Mouse (Mus musculus) G1E (cell line): ENCODE data around the gene Raver2.

Source experiments
- CTCF ChIP-seq: IDR thresholded peaks from 2 replicates; pipeline ENCODE4 v1.5.1; 2012; ENCODE audit warnings: low read depth, low read length, inconsistent platforms, mixed read lengths
- POLR2AphosphoS5 ChIP-seq: IDR thresholded peaks from 2 replicates; pipeline ENCODE4 v1.6.1; 2012; ENCODE audit warnings: low read depth, low read length, inconsistent platforms; ENCODE audit not compliant: insufficient replicate concordance
- TAL1 ChIP-seq: conservative IDR thresholded peaks from 2 replicates; pipeline ENCODE4 v1.6.1; 2012; ENCODE audit warnings: low read depth, low read length, inconsistent platforms, mixed read lengths

- no peak for TF ChIP-seq CTCF
- no peak for TF ChIP-seq POLR2AphosphoS5
- no peak for TF ChIP-seq TAL1
These were observed 42.2 kb upstream of the Raver2 start for GRCm38 (mm10) chr4:101026566-101026965.
